Mouse (Mus musculus) midbrain, embryonic 14.5 days (tissue): ENCODE data around the gene Aaed1. TPM values are rescaled to one million over a fixed set of nuclear protein-coding genes. Genes with fewer than 3 reads are reported as not detected.
A peak's percentile ranks its signal among the peaks of the same experiment; 100 is the strongest.

Source experiments
- ATAC-seq: fragments of 200-750 bp; cut with Nextera tagmentation; 2 replicates; pipeline ENCODE4 v1.8.0; 2017; ENCODE audit warnings: moderate number of reproducible peaks, moderate library complexity; ENCODE audit not compliant: low FRiP score, low TSS enrichment
- DNase-seq: peaks from one replicate; pipeline ENCODE4 v3.0.0-alpha.2; 2015
- H3K27ac ChIP-seq: fragments of 300-500 bp; sonication (generic); replicated peaks from 2 replicates; pipeline ENCODE4 v1.5.1; 2014; ENCODE audit warnings: mild to moderate bottlenecking, low read depth, low read length, moderate library complexity
- H3K27me3 ChIP-seq: fragments of 300-500 bp; sonication (generic); 2 replicates; pipeline ENCODE4 v1.6.1; 2014; ENCODE audit warnings: low read length, control low read depth, mixed read lengths; ENCODE audit not compliant: control insufficient read depth, insufficient read depth
- H3K36me3 ChIP-seq: fragments of 300-500 bp; sonication (generic); 2 replicates; pipeline ENCODE4 v1.6.1; 2014; ENCODE audit warnings: low read length, control low read depth; ENCODE audit not compliant: control insufficient read depth, insufficient read depth
- H3K4me1 ChIP-seq: fragments of 300-500 bp; sonication (generic); 2 replicates; pipeline ENCODE4 v1.6.1; 2014; ENCODE audit warnings: mild to moderate bottlenecking, antibody characterized with exemption, low read length, control low read depth; ENCODE audit not compliant: control insufficient read depth, insufficient read depth
- H3K4me2 ChIP-seq: fragments of 300-500 bp; sonication (generic); 2 replicates; pipeline ENCODE4 v1.6.1; 2014; ENCODE audit warnings: mild to moderate bottlenecking, low read length, moderate library complexity
- H3K4me3 ChIP-seq: fragments of 300-500 bp; sonication (generic); replicated peaks from 2 replicates; pipeline ENCODE4 v1.5.1; 2014; ENCODE audit warnings: low read depth, low read length
- H3K9ac ChIP-seq: fragments of 300-500 bp; sonication (generic); replicated peaks from 2 replicates; pipeline ENCODE4 v1.6.1; 2014; ENCODE audit warnings: mild to moderate bottlenecking, low read length, moderate library complexity
- H3K9me3 ChIP-seq: fragments of 300-500 bp; sonication (generic); 2 replicates; pipeline ENCODE4 v1.6.1; 2016; ENCODE audit warnings: low read length, control low read depth, mixed read lengths; ENCODE audit not compliant: control insufficient read depth
- WGBS: fragments of 180-500 bp; shearing (Covaris S2); extraction: QIAGEN DNeasy Blood & Tissue Kit; methylation state at CpG from one replicate; pipeline ENCODE4 v1.1.7; 2014; 5-methylcytosine and 5-hydroxymethylcytosine counted together
- polyA plus RNA-seq: library from polyadenylated mRNA; unstranded; fragments of >200 nt; fragmentation: Nextera tagmentation; extraction: Ambion mirVana; gene quantifications from 2 replicates; pipeline ENCODE4 v1.2.1, GENCODE M21; 2014

Gene Aaed1
- polyA plus RNA-seq, 1 experiment from 2014 or later = 11.1 TPM

DNA sequence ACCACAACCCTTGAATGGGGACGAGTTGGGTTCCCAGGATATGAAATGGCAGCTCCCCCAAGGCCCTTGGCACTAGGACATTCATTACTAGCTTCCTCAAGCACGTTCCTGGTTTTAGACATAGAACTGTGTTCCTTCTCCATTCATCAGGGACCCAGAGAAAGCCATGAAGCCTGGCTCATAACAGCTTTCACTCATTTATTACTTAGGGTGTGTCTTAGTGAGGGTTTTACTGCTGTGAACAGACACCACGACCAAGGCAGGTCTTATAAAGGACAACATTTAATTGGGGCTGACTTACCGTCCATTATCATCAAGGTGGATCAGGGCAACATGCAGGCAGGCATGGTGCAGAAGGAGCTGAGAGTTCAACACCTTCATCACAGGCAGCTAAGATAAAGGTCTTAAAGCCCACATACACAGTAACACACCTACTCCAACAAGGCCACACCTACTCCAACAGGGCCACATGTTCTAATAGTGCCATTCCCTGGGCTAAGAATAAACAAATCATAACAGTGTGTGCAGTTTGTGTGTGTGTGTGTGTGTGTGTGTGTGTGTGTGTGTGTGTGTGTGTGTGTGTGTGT, 23.1 kb upstream of the Aaed1 start:
- ATAC-seq (no peak), DNase-seq (no peak)
- no peaks in the 10 kb centered on the region for H3K9me3 ChIP-seq
- no peak overlapping the region for H3K4me3 ChIP-seq
- H3K36me3 ChIP-seq = no peaks in the 10 kb centered on the region
- H3K27me3 ChIP-seq = no peaks in the 10 kb centered on the region
- WGBS = 69% methylated on average over 4 of the region's 4 CpGs
- no peak overlapping the region for H3K4me2 ChIP-seq
- no peaks in the 10 kb centered on the region for H3K4me1 ChIP-seq
- no peak overlapping the region for H3K27ac ChIP-seq
- no peak overlapping the region for H3K9ac ChIP-seq

DNA sequence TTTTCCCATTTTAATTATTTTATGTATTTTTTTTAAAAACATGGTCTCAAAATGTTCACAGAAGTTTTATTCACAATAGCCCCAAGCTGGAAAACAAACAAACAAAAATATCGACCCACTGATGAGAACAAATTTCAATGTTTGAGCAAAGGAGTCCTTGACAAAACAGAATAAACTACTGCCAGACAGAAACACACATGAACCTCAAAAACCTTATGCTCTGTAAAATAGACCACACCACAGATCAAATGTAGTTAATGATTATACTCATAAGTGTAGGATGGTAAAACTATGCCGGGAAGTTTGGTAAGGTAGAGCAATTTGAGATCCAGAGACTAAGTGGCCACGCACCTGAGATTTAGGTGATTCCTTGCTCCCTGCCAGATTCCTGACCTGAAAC, 20.6 kb upstream of the Aaed1 start:
- Histone ChIP-seq H3K36me3 (no peaks in the 10 kb centered on the region), H3K4me1 (no peaks in the 10 kb centered on the region), H3K9me3 (no peaks in the 10 kb centered on the region), H3K4me2 (no peak overlapping the region), H3K27ac (no peak overlapping the region), H3K27me3 (no peaks in the 10 kb centered on the region), H3K4me3 (no peak overlapping the region), H3K9ac (no peak overlapping the region)
- no peak for ATAC-seq
- WGBS = 93% methylated on average over 3 of the region's 3 CpGs
- DNase-seq = no peak

DNA sequence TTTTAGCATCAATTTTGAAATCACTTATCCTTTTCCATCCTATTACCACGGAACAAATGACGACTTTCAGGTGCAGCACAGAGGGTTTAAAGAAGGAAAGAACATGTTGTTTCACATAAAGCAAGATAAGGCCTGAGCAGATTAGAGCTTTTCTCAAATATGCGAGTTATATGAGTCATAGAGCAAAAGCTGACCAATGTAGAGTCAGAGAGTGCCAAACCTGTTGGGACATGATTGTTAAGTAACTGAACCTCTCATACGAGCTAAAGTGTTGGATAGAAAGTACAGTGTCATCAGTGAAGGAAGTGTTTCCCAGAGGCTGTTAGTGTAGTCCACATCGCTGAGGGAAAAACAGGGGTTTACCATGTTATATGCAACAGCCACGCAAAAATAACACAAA, 19.8 kb upstream of the Aaed1 start:
- H3K27me3 ChIP-seq = no peaks in the 10 kb centered on the region
- no peak overlapping the region for H3K4me3 ChIP-seq
- 84% methylated on average over 6 of the region's 6 CpGs for WGBS
- H3K27ac ChIP-seq = no peak overlapping the region
- no peak overlapping the region for H3K9ac ChIP-seq
- H3K36me3 ChIP-seq = no peaks in the 10 kb centered on the region
- H3K4me2 ChIP-seq = no peak overlapping the region
- ATAC-seq (no peak), DNase-seq (no peak)
- H3K9me3 ChIP-seq = no peaks in the 10 kb centered on the region
- H3K4me1 ChIP-seq = no peaks in the 10 kb centered on the region

DNA sequence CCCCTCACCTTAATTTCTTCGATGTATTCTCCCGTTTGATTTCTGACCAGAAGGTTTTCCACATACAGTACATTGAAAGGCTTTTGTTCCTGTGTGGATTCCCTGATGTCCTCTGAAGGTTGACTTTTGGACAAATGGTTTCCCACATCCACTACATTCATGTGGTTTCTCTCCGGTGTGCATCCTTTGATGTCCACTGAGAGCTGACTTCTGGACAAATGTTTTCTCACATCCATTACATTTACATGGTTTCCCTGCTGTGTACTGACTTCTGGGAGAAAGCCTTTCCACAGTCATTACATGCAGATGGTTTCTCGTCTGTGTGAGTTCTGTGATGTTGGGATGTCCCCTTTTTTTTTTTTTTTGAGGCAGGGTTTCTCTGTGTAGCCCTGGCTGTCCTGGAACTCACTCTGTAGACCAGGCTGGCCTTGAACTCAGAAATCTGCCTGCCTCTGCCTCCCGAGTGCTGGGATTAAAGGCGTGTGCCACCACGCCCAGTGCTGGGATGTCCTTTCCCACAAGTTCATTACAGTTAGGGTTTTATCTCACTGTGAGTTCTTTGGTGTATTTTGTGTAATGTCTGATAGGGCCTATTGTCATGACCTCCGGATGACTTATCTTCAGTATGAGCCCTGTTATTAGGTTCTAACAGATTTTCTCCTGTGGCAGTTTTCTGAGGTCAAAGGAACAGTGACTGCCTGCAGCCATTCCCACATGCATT, 10.2 kb upstream of the Aaed1 start:
- Histone ChIP-seq H3K9ac (no peak overlapping the region), H3K4me2 (no peak overlapping the region), H3K4me1 (no peaks in the 10 kb centered on the region), H3K36me3 (no peaks in the 10 kb centered on the region), H3K4me3 (no peak overlapping the region), H3K27me3 (no peaks in the 10 kb centered on the region), H3K9me3 (no peaks in the 10 kb centered on the region), H3K27ac (no peak overlapping the region)
- 86% methylated on average over 8 of the region's 8 CpGs for WGBS
- DNase-seq = no peak
- no peak for ATAC-seq

DNA sequence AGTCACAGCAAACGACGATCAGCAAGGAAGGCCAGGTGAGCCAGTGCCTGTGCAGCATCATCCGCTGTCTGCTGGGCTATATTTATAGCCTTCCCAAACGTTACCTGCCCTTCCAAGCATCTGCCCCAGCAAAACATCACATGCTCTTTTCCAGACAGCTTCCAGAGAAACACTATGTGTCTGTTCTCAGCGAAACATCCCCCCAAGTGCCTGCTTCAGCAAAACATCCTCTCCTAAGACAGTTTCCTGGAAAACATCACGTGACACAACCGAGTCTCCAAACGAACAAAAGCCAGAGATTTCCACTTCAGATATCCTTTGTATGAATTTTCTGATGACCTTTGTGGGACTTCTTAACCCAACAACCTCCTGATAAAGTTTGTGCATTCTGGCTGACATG, 7.8 kb upstream of the Aaed1 start:
- H3K9ac ChIP-seq = no peak overlapping the region
- no peak overlapping the region for H3K4me3 ChIP-seq
- WGBS = 84% methylated on average over 8 of the region's 8 CpGs
- no peak overlapping the region for H3K4me2 ChIP-seq
- no peak for DNase-seq
- H3K4me1 ChIP-seq = no peaks in the 10 kb centered on the region
- H3K27ac ChIP-seq = no peak overlapping the region
- H3K9me3 ChIP-seq = no peaks in the 10 kb centered on the region
- ATAC-seq = no peak
- H3K27me3 ChIP-seq = no peaks in the 10 kb centered on the region
- no peaks in the 10 kb centered on the region for H3K36me3 ChIP-seq

DNA sequence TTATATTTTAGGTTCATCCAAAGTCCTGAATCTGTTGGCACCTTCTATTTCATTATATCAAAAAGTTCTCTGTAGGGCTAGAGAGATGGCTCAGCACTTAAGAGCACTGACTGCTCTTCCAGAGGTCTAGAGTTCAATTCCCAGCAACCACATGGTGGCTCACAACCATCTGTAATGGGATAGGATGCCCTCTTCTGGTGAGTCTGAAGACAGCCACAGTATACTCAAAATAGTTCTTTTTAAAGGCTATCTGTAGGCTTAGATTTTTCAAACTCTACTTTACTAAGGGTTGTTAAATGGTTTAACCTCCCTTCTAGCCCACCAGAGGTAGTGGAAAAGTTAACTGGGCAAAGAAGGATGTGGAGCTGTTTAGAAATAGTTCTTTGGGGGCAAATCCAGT, 7.3 kb upstream of the Aaed1 start:
- H3K36me3 ChIP-seq = no peaks in the 10 kb centered on the region
- DNase-seq (no peak), ATAC-seq (no peak)
- no peak overlapping the region for H3K4me3 ChIP-seq
- H3K9ac ChIP-seq = no peak overlapping the region
- no peaks in the 10 kb centered on the region for H3K9me3 ChIP-seq
- H3K4me2 ChIP-seq = no peak overlapping the region
- H3K27ac ChIP-seq = no peak overlapping the region
- no peaks in the 10 kb centered on the region for H3K27me3 ChIP-seq
- no peaks in the 10 kb centered on the region for H3K4me1 ChIP-seq

DNA sequence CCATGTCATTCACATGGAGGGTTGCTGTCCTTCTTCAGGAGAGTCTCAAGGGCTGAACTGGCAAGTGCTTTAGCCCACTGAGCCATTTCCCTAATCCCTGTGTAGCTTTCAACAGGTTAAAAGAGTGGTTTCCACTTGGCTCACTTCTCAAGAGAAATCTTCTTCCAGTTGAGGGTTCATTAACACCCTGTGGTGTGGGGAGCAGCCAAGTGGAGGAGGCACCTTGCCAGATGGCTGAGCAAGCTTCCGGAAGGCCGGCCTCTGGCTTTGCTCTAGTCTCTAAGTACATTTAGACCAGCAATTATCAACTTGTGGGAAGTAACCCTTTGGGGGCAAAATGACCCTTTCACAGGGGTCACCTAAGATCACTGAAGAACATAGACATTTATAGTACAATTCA, 5.8 kb upstream of the Aaed1 start:
- no peak for DNase-seq

DNA sequence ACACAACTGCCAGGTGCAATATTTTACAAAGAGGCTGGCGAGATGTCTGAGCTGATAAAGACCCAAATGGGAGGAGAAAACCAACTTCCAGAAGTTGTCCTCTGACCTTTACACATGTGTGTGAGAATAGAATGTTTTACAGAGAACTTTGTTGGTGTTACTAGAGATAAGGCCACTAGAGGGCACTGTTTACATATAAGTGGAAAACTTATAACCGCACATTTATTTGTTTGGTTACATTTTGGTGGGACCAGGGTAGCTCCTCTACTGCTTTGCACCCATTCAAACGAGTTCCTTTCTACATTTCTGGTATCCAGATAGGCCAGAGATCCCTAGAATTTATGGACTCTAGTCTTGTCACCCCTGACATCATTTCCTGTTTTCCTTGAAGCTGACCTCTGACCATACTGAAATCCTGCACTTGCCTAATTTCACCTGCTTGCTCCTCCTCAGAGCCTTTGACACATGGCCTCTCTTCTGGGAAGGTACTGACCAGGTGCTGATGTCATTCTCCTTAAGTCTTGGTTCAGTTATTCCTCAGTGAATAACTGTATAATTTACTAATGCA, 3.1 kb upstream of the Aaed1 start:
- Histone ChIP-seq H3K9me3 (no peaks in the 10 kb centered on the region), H3K27me3 (no peaks in the 10 kb centered on the region), H3K4me3 (no peak overlapping the region), H3K4me1 (0 out of 2 replicates have a peak, but pooled peaks cover 4% of the 10 kb centered on the region), H3K4me2 (no peak overlapping the region), H3K27ac (no peak overlapping the region), H3K36me3 (no peaks in the 10 kb centered on the region), H3K9ac (no peak overlapping the region)
- ATAC-seq (no peak), DNase-seq (peak; percentile 90)
- WGBS = 0% methylated on average over 3 of the region's 3 CpGs

More for the DNA sequence above, 5.8 kb upstream of the Aaed1 start:
- no peaks in the 10 kb centered on the region for H3K9me3 ChIP-seq
- no peak for ATAC-seq
- H3K36me3 ChIP-seq = no peaks in the 10 kb centered on the region
- H3K27ac ChIP-seq = no peak overlapping the region
- H3K4me3 ChIP-seq = no peak overlapping the region
- H3K4me2 ChIP-seq = no peak overlapping the region
- 57% methylated on average over 2 of the region's 2 CpGs for WGBS
- no peak overlapping the region for H3K9ac ChIP-seq
- H3K4me1 ChIP-seq = no peaks in the 10 kb centered on the region
- H3K27me3 ChIP-seq = no peaks in the 10 kb centered on the region

DNA sequence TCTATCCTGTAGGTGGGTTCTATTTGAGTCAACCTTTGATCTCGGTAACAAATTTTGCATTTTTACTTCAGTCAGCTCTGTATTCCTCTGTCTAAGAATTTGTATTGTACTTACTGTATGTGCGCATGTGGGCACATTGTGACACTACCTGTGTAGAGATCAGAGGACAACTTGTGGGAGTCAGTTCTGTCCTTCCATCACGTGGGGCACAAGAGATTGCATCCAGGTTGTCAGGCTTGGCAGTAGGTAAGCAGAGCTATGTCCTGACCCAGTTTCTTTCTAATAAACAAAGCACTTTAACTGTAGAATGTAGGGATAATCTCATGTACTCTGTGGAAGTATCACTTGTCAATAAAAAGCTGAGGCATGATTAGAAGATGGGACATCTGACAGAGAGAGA, 1.5 kb upstream of the Aaed1 start:
- WGBS = 74% methylated on average over 3 of the region's 3 CpGs
- Histone ChIP-seq H3K36me3 (no peaks in the 10 kb centered on the region), H3K4me2 (no peak overlapping the region), H3K4me1 (0 out of 2 replicates have a peak, but pooled peaks cover 4% of the 10 kb centered on the region), H3K9me3 (no peaks in the 10 kb centered on the region), H3K4me3 (no peak overlapping the region), H3K27me3 (no peaks in the 10 kb centered on the region), H3K9ac (no peak overlapping the region), H3K27ac (no peak overlapping the region)
- DNase-seq (no peak), ATAC-seq (no peak)
